Mouse (Mus musculus) liver, adult (tissue): ENCODE measurements around the gene Frmpd2.

Source experiments
- GATA4 ChIP-seq: IDR thresholded peaks from 2 replicates; pipeline ENCODE4 v1.6.1; 2014; ENCODE audit warnings: mild to moderate bottlenecking, low read length; ENCODE audit not compliant: insufficient replicate concordance

Gene Frmpd2

GRCm38 (mm10) chr14:33497418-33497817 is 25.9 kb downstream of the Frmpd2 start:
- TF ChIP-seq GATA4 = no peak

DNA sequence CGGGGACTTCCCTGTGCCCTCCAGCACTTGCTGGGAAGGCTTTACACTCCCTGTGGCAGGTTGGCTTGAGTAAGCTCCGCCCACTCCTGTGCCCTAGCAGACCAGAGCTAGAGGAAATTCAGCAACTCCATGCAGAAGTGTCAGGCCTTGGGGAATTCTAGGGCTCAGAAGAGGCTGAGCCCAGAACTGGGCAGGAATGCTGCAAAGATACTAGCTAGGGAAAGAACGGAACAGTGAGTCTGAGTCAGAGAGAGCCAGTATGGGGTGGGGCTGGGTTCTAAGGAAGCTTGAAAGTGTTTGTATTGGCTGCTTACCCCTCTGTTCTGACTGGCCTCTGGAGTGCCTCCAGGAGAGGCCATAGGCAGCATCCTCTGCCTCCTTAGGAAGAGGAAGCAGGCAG is 27.4 kb downstream of the Frmpd2 start:
- no peak for TF ChIP-seq GATA4

DNA sequence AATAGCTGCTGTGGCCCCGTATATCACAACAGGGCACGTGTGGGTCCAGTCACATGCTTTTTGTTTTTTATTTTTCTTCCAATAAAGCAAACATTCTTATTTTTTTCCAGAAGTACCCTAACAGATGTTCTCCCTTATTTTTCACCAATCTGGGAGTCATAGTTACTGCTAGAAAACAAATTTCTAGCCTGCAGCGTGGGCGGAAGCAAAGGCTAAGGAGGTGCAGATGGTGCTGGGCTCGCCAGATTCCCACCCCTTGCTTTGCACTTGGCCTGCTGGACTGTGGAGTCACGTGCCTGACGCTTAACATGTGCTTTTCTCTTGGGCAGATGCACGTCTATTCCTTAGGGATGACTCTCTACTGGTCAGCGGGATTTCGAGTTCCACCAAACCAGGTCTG is 29.1 kb downstream of the Frmpd2 start:
- no peak for TF ChIP-seq GATA4

- no peak for TF ChIP-seq GATA4
Observed at GRCm38 (mm10) chr14:33503311-33503710, 31.8 kb downstream of the Frmpd2 start.

GRCm38 (mm10) chr14:33506696-33507095 is 35.2 kb downstream of the Frmpd2 start:
- no peak for TF ChIP-seq GATA4

DNA sequence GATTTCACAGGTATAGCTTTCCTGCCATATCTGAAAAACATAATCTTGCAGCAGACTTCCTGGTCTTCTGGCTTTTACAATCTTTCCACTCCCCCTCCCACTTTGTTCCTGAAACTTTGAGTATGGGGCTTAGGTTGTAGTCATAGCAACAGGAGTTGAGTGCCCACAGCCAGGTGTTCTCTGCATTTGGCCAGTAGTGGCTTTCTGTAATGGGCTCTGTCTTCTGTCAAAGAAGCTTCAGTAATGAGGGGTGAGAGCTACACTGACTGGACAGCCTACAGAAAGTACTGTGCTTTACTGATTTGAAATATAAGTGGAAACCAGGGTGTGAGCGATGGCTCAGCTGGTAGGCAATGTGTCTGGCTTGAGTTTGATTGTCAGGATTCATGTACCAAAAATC is 37.2 kb downstream of the Frmpd2 start:
- TF ChIP-seq GATA4 = no peak

DNA sequence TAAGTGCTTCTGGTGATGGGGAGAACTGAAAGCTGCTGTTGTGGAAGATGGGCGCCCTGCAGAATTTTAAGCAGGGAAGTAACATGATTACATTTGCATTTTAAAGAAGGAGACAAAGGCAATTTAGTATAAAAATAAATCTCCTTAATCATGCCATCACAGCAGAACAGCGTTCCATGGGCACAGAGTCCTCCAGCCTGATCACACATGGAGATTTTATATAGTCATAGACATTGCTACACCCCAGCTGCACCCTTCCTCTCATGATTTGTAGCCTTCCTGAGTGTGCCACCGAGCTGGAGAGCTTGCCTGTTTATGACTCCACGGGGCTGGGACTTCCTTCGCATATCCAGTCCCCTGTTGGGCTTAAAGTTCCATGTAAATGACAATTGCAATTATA is 42.4 kb downstream of the Frmpd2 start:
- no peak for TF ChIP-seq GATA4

DNA sequence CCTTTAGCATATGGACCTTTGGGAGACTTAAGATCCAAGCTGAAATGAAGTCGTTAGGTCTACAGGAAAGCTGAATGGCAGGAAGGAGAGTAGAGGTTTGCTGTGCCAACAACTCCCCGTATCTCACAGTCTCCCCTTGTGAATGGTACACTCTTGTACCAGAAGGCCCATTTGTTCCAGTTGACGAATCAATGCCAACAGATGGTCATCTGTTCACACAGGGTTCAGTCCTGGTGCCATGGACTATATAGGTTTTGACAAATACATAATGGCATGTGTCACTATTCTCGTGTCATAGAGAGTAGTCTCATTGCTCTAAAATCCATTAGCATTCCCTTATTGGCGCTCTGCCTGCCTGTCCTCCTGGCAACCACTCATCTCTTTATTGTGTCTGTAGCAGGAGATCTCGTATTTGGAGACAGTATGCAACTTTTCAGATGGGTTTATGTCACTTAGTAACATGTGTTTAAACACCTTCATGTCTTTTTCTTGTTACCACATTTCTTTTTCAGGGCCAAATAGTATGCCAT is 43.3 kb downstream of the Frmpd2 start:
- no peak for TF ChIP-seq GATA4

DNA sequence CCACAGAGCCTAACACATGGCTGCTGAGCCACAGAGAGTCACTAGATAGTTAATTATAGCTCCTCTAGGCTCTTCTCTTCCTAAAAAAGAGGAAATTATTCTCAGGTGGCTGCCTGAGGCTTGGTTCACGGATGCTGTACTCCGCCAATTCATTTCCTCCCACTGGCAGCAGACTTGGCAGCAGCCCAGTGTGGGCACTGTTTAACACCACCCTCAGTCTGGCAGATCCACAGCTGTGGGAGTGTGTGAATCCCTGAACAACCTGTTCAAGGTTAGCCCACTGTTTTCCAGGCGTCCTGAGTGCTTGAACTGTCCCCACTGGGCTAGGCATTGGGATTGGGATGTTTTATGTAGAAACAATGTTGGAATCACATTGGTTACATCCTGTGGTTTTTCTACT is 50.0 kb downstream of the Frmpd2 start:
- no peak for TF ChIP-seq GATA4

GRCm38 (mm10) chr14:33525272-33525983 is 53.9 kb downstream of the Frmpd2 start:
- TF ChIP-seq GATA4 = no peak

GRCm38 (mm10) chr14:33526621-33527020 is 55.1 kb downstream of the Frmpd2 start:
- TF ChIP-seq GATA4 = no peak

- no peak for TF ChIP-seq GATA4
Observed at GRCm38 (mm10) chr14:33527938-33528337, 56.4 kb downstream of the Frmpd2 start.

DNA sequence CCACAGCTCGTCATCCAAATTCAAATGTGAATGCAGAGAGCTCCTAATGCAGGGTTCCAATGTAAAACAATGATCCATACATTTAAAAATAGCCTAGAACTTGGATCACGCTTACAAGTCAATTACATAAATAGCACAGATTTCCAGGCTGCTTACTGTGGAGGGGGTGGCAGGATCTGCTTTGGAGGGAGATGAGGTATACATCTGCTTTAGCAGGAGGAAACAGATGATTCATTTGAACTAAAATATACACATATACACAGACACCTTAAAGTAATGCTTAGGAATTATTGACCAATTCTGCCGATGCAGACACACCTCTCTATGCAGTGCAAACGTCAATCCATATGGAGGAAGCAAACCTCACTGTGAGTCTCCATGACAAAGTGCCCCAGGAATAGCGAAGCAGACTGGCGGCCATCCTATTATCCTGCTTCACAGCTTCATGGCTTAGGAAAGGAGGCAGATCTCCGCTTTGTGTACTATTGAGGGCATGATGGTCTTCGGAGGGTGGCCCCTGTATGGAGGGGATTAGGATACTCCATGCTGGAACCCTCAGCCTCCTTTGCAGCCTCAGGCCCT is 59.9 kb downstream of the Frmpd2 start:
- TF ChIP-seq GATA4 = no peak

DNA sequence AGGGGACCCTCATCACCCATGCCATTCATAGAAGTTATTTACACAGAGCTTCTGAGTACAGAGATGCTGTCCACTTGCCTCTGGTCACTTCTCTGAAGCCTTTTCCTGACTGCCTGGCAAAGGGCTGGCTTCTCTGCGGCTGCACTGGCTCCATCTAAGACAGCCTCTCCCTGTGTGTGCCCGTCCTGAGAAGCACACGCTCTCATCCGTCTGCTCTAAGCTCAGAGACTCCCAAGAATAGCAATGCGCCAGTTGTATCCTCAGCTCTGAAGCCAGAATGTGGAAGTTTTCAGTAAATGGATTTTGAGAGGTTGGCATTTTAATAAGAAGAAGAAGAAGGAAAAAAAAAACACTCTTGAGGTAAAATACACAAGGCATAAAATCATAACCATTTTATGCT is 61.3 kb downstream of the Frmpd2 start:
- TF ChIP-seq GATA4 = no peak

GRCm38 (mm10) chr14:33533516-33533915 is 62.0 kb downstream of the Frmpd2 start:
- no peak for TF ChIP-seq GATA4

DNA sequence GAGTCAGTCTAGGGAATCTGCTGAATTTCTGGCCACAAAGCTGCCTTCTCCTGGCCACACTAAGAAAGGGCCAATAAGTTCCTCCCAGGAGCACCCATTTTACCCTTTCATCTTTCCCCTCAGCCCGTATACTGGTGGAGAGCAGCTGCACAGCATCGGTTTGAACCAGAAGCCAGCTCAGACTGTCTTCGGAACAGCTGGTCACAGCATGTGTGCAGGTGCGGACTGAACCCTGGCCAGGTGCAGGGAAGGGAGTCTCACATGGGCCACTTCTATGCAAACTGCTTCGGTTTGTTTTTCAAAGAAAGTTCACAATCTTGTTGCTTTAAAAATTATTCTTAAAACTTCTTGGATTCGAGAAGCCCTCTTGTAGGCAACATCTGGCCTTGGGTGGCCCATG is 63.8 kb downstream of the Frmpd2 start:
- TF ChIP-seq GATA4 = no peak
